Mouse (Mus musculus): ENCODE measurements around the gene Atxn7l1.
A peak's percentile ranks its signal among the peaks of the same experiment; 100 is the strongest.

DNA sequence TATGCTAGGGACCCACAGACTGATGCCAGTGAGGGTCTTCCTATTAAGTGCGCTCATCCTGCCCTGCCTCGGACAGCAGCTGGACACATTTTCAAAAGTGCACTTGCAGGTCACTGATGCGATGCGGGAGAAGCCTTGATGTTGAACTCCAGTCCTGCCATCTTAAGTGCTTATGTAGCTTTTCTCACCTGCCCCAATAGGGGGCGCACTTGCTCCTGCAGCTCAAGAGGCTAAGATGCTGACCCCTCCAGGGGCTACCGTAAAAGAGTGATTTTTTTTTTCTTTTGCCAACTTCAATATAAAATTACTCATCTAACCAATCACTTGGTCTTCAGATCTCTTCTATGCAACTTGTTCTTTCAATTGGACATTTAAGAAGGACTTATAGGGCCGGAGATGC, 175.1 kb downstream of the Atxn7l1 start:
- TF ChIP-seq POLR2A (IDR thresholded peaks at IDR 0.05; ENCODE audit: low read depth, low read length) (no peak), CTCF (conservative IDR thresholded peaks at IDR 0.05; ENCODE audit: insufficient read depth, insufficient read length, low read depth, low read length) (peak; percentile 36; the same call in 1 of the 2 replicates)

Data from kidney, adult 2 months (tissue).